Mouse (Mus musculus) midbrain, embryonic 11.5 days (tissue): ENCODE data around the gene Slc22a23. TPM values are rescaled to one million over a fixed set of nuclear protein-coding genes. Genes with fewer than 3 reads are reported as not detected.
A peak's percentile ranks its signal among the peaks of the same experiment; 100 is the strongest.

Source experiments
- ATAC-seq: fragments of 200-750 bp; cut with Nextera tagmentation; 2 replicates; pipeline ENCODE4 v1.8.0; 2017; ENCODE audit warnings: moderate TSS enrichment, moderate library complexity; ENCODE audit not compliant: low FRiP score
- DNase-seq: peaks from one replicate; pipeline ENCODE4 v3.0.0; 2015; ENCODE audit warnings: low spot score; ENCODE audit errors: missing footprints
- H3K27ac ChIP-seq: fragments of 300-500 bp; sonication (generic); 2 replicates; pipeline ENCODE4 v1.5.1; 2014; ENCODE audit warnings: low read depth, low read length
- H3K27me3 ChIP-seq: fragments of 300-500 bp; sonication (generic); 2 replicates; pipeline ENCODE4 v1.6.1; 2014; ENCODE audit warnings: mild to moderate bottlenecking, low read length, moderate library complexity, mixed read lengths; ENCODE audit not compliant: control insufficient read depth, insufficient read depth
- H3K36me3 ChIP-seq: fragments of 300-500 bp; sonication (generic); 2 replicates; pipeline ENCODE4 v1.6.1; 2014; ENCODE audit warnings: mild to moderate bottlenecking, low read length, moderate library complexity, mixed read lengths; ENCODE audit not compliant: control insufficient read depth, insufficient read depth
- H3K4me1 ChIP-seq: fragments of 300-500 bp; sonication (generic); 2 replicates; pipeline ENCODE4 v1.6.1; 2014; ENCODE audit warnings: low read length; ENCODE audit not compliant: control insufficient read depth, insufficient read depth
- H3K4me2 ChIP-seq: fragments of 300-500 bp; sonication (generic); 2 replicates; pipeline ENCODE4 v1.6.1; 2014; ENCODE audit warnings: mild to moderate bottlenecking, moderate library complexity
- H3K4me3 ChIP-seq: fragments of 300-500 bp; sonication (generic); 2 replicates; pipeline ENCODE4 v1.5.1; 2014; ENCODE audit warnings: low read depth, low read length
- H3K9ac ChIP-seq: fragments of 300-500 bp; sonication (generic); 2 replicates; pipeline ENCODE4 v1.6.1; 2014; ENCODE audit warnings: low read length
- H3K9me3 ChIP-seq: fragments of 300-500 bp; sonication (generic); 2 replicates; pipeline ENCODE4 v1.6.1; 2016; ENCODE audit warnings: low read length; ENCODE audit not compliant: control insufficient read depth
- WGBS: fragments of 180-500 bp; shearing (Covaris S2); extraction: QIAGEN DNeasy Blood & Tissue Kit; methylation state at CpG from one replicate; pipeline ENCODE4 v1.1.7; 2014; 5-methylcytosine and 5-hydroxymethylcytosine counted together
- polyA plus RNA-seq: library from polyadenylated mRNA; unstranded; fragments of >200 nt; fragmentation: Nextera tagmentation; extraction: Ambion mirVana; gene quantifications from 2 replicates; pipeline ENCODE4 v1.2.1, GENCODE M21; 2014

The Slc22a23 gene
- polyA plus RNA-seq, 1 experiment from 2014 or later = 18.5 TPM

GRCm38 (mm10) chr13:34242211-34242610 is 102.8 kb downstream of the Slc22a23 start:
- ATAC-seq (no peak), DNase-seq (no peak)
- H3K36me3 ChIP-seq = no peaks in the 10 kb centered on the region
- H3K4me2 ChIP-seq = no peak overlapping the region
- H3K9ac ChIP-seq = no peak overlapping the region
- no peak overlapping the region for H3K27ac ChIP-seq
- WGBS = 66% methylated on average over 3 of the region's 3 CpGs
- H3K4me1 ChIP-seq = peaks cover 48% of the 10 kb centered on the region
- H3K4me3 ChIP-seq = no peak overlapping the region
- H3K27me3 ChIP-seq = peaks cover 3% of the 10 kb centered on the region; the same call in 1 of the 2 replicates
- H3K9me3 ChIP-seq = no peaks in the 10 kb centered on the region

DNA sequence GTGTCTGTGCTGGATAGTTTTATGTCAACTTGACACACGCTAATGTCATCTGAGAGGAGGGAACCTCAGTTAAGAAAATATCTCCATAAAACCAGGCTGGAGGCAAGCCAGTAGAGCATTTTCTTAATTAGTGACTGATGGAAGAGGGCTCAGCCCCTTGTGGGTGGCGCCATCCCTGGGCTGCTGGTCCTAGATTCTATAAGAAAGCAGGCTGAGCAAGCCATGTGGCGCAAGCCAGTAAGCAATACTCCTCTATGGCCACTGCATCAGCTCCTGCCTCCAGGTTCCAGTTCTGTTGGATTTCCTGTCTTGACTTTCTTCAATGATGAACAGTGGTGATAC is 104.9 kb downstream of the Slc22a23 start:
- ATAC-seq = no peak
- Histone ChIP-seq H3K27ac (peak overlapping the region; percentile 7), H3K9me3 (no peaks in the 10 kb centered on the region), H3K9ac (no peak overlapping the region), H3K4me1 (peaks cover 45% of the 10 kb centered on the region), H3K4me3 (no peak overlapping the region), H3K27me3 (no peaks in the 10 kb centered on the region), H3K36me3 (no peaks in the 10 kb centered on the region), H3K4me2 (no peak overlapping the region)
- 36% methylated on average over 3 of the region's 3 CpGs for WGBS
- no peak for DNase-seq

DNA sequence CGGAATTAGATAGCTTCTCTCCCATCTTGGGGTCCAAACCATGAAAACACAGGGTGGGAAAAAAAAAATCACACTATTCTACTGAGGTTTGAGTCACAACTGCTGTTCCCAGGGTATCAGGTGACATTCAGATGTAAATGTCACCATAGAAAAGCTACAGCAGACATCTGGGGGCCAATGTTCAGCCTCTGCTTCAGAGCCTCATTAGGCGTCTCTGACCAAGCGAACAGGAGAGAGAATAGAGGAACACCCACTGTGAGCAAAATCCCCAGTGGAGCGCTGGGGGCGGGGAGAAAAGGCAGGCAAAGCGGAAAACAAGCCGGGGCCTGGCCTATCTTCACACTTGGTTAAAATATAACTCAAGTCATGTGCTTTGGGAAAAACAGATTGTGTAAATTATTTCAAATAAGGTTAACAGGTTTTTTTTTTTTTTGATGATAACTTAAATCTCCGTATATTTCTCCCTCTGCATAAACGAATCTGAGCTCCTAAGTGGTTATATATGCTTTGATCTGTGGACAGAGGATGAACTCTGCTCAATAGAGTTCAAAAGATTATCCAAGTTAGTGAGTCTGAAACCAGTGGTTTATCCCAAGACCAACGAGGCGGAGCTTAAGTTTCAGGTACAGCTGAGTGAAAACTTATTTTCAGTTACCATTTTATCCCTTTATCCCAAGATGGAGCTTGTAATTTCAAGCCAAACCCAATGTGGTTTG is 105.5 kb downstream of the Slc22a23 start:
- ATAC-seq = peak; percentile 81

GRCm38 (mm10) chr13:34238646-34239290 is 106.2 kb downstream of the Slc22a23 start:
- peak; percentile 84 for ATAC-seq
- no peaks in the 10 kb centered on the region for H3K36me3 ChIP-seq
- no peak overlapping the region for H3K4me3 ChIP-seq
- peaks cover 41% of the 10 kb centered on the region for H3K4me1 ChIP-seq
- H3K27ac ChIP-seq = peak overlapping the region; percentile 88
- H3K27me3 ChIP-seq = no peaks in the 10 kb centered on the region
- WGBS = 6% methylated on average over 14 of the region's 14 CpGs
- H3K9ac ChIP-seq = peak overlapping the region; percentile 28; the same call in 1 of the 2 replicates
- peak overlapping the region; percentile 28 for H3K4me2 ChIP-seq
- DNase-seq = peak; percentile 94
- no peaks in the 10 kb centered on the region for H3K9me3 ChIP-seq

More for the DNA sequence above, 105.5 kb downstream of the Slc22a23 start:
- Histone ChIP-seq H3K9me3 (no peaks in the 10 kb centered on the region), H3K9ac (peak overlapping the region; percentile 28; the same call in 1 of the 2 replicates), H3K27me3 (no peaks in the 10 kb centered on the region), H3K4me1 (peaks cover 45% of the 10 kb centered on the region), H3K27ac (peak overlapping the region; percentile 88), H3K4me2 (peak overlapping the region; percentile 28), H3K36me3 (no peaks in the 10 kb centered on the region), H3K4me3 (no peak overlapping the region)
- WGBS = 3% methylated on average over 11 of the region's 11 CpGs
- DNase-seq = peak; percentile 94

DNA sequence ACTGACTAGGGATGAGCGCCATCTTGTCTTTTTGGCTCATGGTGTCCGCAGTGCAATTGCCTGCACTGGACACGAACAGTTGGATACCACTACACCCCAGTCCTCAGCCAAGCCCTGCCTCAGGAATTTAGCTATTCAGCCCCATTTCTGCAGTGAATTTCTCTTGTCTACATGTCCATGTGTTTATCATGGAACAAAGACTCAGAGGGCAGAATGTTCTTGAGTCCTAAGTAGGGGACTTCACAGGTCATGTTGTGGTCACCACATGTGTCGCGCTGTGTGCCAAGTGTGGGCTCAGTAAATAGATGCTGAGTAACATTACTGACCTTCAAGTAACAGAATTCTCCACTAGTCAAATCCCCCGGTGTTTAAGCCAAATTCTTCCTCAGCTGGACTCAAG is 109.9 kb downstream of the Slc22a23 start:
- no peak for DNase-seq
- Histone ChIP-seq H3K27me3 (no peaks in the 10 kb centered on the region), H3K4me2 (no peak overlapping the region), H3K4me3 (no peak overlapping the region), H3K9me3 (no peaks in the 10 kb centered on the region), H3K36me3 (no peaks in the 10 kb centered on the region), H3K27ac (no peak overlapping the region), H3K4me1 (peaks cover 26% of the 10 kb centered on the region), H3K9ac (no peak overlapping the region)
- WGBS = 95% methylated on average over 6 of the region's 6 CpGs
- no peak for ATAC-seq

- Histone ChIP-seq H3K27me3 (no peaks in the 10 kb centered on the region), H3K9me3 (no peaks in the 10 kb centered on the region), H3K27ac (no peak overlapping the region), H3K9ac (no peak overlapping the region), H3K4me2 (no peak overlapping the region), H3K4me3 (no peak overlapping the region), H3K4me1 (peaks cover 20% of the 10 kb centered on the region), H3K36me3 (no peaks in the 10 kb centered on the region)
- DNase-seq = no peak
- WGBS = 52% methylated on average over 5 of the region's 5 CpGs
- ATAC-seq = no peak
These were observed 110.5 kb downstream of the Slc22a23 start for GRCm38 (mm10) chr13:34234439-34234838.

- 82% methylated on average over 6 of the region's 6 CpGs for WGBS
These were observed 112.0 kb downstream of the Slc22a23 start for GRCm38 (mm10) chr13:34232992-34233391.

GRCm38 (mm10) chr13:34228905-34229304 is 116.1 kb downstream of the Slc22a23 start:
- Histone ChIP-seq H3K27ac (no peak overlapping the region), H3K4me1 (peaks cover 15% of the 10 kb centered on the region), H3K4me2 (no peak overlapping the region), H3K4me3 (no peak overlapping the region), H3K36me3 (no peaks in the 10 kb centered on the region), H3K9me3 (no peaks in the 10 kb centered on the region), H3K9ac (no peak overlapping the region), H3K27me3 (no peaks in the 10 kb centered on the region)
- ATAC-seq = no peak
- 71% methylated on average over 4 of the region's 4 CpGs for WGBS
- DNase-seq = no peak

More at GRCm38 (mm10) chr13:34232992-34233391, 112.0 kb downstream of the Slc22a23 start:
- no peak for ATAC-seq
- no peak overlapping the region for H3K9ac ChIP-seq
- H3K27ac ChIP-seq = no peak overlapping the region
- no peak overlapping the region for H3K4me3 ChIP-seq
- no peak overlapping the region for H3K4me2 ChIP-seq
- no peaks in the 10 kb centered on the region for H3K36me3 ChIP-seq
- H3K27me3 ChIP-seq = no peaks in the 10 kb centered on the region
- H3K9me3 ChIP-seq = no peaks in the 10 kb centered on the region
- peaks cover 9% of the 10 kb centered on the region for H3K4me1 ChIP-seq
- DNase-seq = no peak
